Mouse (Mus musculus) layer of hippocampus, adult 18-20 months (tissue): Measurements from ENCODE around the gene Ginm1. TPM values are rescaled to one million over a fixed set of nuclear protein-coding genes. Genes with fewer than 3 reads are reported as not detected.

ENCODE experiments used
- DNase-seq, 2 experiments: peaks; one replicate each; pipeline ENCODE4 v3.0.0; 2022; ENCODE audit warnings: low spot score in 2 of 2
- long read RNA-seq: library from polyadenylated mRNA; stranded (forward); transcript quantifications from one replicate; pipeline ENCODE4 v2.0.0, GENCODE M21; 2021
- total RNA-seq, 2 experiments: library from RNA; stranded (reverse); gene quantifications; 2 replicates each; pipeline ENCODE4 v1.2.3; 2021

Ginm1 gene
- total RNA-seq, result 10 to 100 TPM; 18.2 to 18.6 TPM
- long read RNA-seq, transcript Ginm1-204 (8 exons, 1,525 nt), result major isoform, 9 of 12 reads
- long read RNA-seq, partial matches to known transcripts, result 0 of 12 reads
- long read RNA-seq, other reads (novel, unspliced or antisense), result 1 of 12 reads

DNA sequence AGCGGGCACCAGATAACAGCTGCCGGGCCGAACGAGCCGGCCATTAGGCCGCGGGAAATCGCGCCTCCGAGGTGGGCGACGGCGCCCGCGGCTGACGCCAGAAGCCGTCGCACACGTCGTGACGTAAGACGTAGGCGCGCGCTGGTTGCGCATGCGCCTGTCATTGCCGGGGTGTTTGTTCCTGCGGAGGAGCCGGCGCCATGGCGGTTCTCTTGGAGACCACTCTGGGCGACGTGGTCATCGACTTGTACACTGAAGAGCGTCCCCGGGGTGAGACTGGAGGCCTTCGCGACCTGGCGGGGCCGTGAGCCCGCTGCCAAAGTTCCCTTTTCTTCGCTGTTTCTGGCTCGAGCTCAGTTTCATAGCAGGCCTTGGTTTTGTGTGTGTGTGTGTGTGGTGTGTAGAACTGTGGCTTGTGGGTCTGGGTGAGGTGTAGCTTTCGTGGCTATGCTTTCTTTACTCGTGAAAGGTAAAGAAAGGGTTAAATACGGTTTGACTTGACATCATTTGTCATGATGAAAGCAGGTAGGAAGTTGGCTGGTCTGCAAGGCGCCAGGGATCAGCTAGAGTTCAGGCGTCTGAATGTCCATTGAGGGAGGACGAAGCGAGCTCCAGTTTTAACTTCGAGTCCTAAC lies at the start of gene Ginm1, which contains the start of gene Ppil4:
TSS of gene Ginm1 (minus strand) at position 74 of the 635 bp plus-strand sequence.
TSS of gene Ppil4 (plus strand) at position 141 of the 635 bp plus-strand sequence.
- peak; percentile 87 to 94 for DNase-seq

DNA sequence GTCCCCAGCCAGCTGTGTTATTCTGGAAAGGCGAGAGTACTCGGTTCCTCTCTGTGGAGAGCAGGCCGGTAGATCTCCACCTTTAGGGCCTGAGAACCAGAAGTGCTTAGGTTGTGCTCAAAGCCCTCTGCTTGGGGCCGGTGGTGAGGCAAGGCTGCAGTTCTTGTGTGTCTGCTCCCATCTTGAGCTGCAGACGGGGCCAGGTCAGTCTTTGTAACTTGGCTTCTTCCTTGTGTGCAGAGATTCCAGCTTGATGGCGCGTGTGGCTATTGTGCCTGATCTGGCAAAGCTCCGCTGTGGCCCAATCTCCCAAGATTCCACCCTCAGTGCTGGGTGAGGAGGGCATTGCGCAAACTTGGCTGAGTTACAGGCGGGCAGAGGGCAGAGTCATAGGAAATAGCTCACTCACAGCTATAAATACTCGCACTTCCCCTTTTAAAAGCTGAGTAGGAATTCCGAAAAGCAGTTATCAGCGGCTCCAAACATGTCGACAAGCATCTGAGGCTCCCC lies 49.0 kb upstream of the Ginm1 start:
- peak in 1 of 2 experiments; percentile 37 for DNase-seq

DNA sequence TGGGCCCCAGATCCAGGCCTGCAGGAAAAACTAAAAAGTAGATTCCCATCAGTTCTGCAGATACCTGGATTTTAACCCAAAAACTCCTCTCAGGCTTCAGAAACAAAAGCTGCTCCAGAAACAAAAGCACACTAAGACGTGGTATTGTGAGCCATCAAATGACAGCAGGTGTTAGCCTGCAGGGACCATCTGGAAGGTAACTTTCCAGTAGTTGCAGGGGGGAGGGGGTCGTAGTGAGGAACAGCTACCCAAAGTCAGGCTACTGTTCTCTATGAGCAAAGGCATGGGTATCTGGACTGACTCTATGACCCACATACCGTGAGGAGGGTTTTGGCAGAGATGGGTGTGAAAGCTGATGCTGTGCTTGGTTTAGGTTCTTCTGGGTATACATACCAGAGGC lies 48.2 kb upstream of the Ginm1 start:
- DNase-seq, result no peak

DNA sequence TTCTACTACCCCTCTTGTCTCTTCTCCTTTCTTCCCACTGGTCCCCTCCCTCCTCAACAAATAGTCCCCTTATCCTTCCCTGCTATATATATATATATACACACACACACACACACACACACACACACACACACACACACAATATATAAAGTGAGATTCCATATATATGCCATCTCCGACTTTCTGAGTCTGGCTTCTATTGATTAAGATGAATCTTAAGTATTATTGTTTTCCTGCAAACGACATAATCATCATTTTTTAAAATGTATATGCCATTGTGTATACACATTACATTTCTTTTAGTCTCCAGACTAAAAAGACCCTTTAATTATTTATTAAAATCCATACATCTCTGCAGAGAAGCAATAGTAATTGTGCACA lies 47.7 kb upstream of the Ginm1 start:
- no peak for DNase-seq

DNA sequence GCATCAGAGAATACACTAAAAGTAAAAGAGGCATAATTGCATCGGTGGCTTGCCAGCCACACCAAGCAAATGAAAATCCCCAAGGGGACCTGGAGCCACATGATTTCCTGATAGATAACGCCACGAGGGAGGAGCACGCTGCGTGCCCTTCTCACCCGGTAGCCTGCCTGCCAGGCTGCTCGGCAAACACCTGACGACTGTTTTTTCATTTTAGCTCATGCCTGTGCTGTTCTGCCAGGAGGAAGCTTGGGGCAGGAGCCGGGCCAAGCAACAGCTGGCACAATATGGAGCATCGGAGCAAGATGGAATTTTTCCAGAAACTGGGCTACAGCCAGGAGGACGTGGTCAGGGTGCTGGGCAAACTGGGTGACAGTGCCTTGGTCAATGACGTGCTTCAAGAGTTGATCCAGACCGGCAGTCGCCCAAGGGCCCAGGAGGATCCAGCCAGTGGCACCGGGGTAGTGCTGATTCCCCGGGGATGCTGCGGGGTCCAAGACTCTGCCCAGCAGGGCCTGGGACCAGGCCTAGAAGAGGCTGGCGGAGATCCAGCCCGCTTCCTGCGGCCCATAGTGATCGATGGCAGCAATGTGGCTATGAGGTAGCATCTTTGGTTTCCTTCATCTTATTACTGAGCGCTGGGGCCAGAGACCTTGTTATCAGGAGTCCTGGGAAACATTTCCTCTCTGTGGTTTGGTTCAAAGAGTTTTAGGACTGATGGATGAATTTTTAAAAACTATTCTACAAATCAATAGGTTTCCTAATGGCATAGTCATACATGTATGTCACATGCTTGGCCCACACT lies 47.1 kb upstream of the Ginm1 start:
- DNase-seq, result no peak

DNA sequence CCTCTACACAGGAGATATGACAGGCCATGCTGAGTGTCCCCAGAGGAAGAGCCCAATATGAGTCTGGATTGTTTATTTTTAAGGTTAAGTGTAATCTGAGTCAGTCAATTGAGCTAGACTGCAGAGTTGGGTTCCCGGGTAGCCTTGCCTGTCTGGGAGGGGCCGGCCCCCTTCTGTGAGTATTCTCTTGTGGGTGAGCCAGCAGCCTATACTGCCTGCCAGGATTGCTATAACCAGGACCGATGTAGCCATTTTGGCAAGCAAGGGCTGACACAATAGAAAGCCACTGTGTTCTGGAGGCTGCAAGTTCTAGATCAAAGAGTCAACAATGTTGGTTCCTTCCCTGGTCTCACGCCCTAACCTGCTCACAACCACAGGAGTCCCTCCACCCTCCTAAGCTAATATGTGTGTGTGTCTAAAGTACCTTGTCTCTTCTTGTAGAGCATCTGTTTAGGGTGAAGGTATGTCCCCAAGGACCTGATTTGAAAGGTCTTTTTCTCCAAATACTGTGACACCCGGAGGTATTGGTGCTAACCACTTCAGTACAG lies 46.3 kb upstream of the Ginm1 start:
- no peak for DNase-seq

DNA sequence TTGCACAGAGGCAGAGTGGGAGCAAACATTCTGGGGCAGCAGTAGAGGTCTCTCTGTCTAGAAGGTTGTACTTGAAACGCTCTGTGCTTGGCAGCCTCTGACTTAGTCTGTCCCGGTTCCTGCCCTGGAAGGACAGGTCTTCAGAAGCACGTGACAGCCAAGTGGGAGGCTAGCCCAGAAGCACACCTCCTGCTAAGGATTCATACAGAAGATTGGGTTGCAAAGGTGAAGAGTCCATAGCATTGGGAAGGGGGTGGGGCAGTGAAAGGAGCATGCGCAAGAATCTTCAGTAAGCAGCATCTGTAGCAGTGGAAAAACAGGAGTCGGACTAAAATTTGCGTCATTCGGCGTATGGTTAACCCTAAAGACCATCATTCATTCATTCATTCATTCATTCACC lies 45.4 kb upstream of the Ginm1 start:
- DNase-seq, result no peak

DNA sequence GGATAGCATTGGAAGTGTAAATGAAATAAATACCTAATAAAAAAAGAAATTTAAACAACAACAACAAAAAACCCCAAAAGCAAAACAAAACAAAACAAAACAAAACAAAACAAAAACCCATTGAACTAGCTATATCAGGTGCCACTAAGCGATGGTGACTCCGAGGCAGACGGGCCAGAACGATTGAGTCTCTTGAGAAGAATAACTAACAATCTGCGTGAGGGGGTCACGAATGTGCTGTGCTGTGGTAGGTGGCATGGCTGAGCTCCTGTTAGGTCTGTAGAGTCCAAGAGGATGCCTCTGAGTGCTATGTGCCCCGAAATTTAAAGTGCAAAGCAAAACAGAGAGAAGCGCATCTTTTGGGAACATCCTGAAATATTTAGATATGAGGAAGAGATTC lies 44.8 kb upstream of the Ginm1 start:
- DNase-seq, result no peak

DNA sequence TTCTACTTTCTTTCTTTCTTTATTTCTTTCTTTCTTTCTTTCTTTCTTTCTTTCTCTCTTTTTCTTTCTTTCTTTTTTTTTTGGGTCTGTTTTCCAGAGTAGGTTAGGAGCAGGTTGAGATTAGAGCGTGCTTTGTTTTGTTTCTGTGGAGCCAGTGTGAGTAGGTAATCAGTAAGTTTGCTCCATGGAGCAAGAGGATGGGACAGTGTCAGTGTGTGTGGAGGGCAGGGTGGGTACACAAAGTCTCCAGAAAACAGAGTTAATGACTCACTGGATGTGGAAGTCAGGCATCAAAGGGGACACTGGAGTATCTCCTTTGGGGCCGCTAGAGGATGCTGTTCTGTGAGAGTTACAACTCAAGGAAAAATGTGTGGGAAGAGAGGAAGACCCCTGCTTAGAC lies 44.3 kb upstream of the Ginm1 start:
- DNase-seq, result no peak

DNA sequence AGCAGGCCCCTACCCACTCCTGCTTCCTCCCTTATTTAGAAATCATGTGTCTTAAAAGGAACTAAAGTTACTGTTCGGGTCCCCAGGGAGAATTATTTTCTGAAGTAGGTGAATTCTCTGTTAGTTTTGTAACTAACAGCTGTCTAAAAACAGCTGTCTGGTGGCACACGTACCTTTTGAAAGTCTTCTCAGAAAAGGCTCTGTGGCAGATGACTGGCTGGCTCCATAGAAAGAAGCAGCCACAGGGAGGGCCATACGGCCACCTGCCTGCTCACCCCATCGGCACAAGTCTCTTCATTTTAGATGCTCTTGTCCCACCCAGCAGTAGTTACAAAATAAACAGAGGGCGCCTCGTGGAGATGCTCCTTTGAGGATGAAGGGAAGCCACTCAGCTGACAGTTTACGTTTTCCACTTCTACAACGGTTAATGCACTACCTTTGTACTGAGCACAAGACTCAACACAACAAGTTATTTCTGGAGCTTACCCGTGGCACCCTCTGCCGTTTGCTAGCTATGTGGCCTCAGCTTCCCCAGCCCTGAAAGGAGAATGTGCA lies 42.1 kb upstream of the Ginm1 start:
- no peak for DNase-seq

DNA sequence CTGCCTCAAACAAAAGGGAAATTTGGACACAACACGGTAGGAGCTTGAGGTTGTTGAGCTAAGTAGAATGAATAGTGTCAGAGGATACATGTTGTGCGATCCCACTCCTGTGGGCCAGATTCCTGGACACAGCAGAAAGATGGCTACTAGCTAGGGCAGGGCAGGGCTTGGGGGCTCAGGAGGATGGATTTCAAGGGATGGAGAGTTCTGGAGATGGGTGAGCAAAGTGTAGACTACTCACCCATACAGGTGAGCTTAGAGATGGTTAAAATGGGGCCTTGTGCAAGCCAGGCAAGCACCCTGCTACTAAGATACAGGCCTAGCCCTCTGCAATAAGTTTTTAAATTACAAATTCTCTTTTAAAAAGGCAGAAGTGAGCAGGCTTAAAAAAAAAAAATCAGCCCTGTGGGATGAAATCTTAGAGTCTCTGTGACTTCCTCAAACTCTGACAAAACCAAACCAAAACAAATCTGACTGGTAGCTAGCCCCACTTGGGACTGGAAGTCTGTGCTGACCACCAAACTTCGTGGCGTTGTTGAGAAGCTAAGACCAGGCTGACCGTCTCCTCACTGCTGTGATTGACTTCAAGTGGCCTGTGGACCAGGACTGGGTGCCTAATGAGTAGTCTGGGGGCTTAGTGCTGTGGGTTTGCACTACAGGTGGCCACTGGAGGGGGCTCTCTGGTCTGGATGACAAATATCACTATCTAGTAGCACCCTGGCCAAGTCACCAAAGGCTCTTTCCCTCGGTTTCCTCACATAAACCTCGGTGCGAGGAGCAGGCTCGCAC lies 40.9 kb upstream of the Ginm1 start:
- no peak for DNase-seq

DNA sequence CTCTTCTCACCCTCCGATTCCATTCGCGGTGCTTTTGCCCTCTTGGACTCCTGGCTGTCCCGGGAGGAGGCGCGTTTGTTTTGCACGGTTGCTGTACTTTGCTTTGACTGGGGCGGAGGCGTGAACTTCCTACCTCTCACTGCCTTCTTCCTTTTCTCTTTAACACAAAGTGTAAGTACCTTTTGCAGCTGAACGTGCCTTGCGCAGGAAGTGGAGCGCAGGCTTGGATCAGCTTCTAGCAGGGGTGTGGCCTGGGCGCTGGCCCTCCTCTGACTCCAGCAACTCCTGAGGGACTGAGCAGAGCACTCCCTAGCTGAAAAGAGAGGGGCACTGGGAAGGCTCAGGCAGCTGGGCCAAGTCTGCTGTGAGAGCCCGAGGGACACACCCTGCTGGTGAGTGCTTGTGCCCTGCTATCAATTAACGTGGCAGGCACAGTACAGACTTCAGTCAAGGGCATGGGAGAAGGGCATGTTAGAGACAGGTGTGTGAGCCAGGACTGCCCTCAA lies 39.6 kb upstream of the Ginm1 start, which contains the start of gene Zc3h12d:
TSS of gene Zc3h12d (plus strand) at position 300 of the 506 bp plus-strand sequence.
- DNase-seq, result no peak

DNA sequence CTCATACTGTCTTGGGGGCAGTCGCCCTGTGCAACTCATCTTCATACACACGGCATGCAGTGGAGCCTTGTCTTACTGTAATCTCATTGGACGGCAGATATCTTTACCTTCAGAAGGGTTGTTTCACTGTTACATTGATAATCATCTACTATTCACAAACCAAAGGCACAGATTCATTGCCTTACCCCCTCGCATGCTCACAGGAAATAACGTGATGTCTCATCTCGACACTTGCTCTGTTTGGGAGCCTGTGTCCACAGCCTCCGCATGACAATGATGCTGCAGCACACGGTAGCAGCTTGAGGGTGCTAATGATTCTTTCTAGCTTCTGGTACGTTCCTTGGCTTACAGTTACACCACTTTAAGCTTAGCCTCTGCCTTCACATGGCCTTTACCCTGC lies 33.5 kb upstream of the Ginm1 start:
- DNase-seq, result no peak

DNA sequence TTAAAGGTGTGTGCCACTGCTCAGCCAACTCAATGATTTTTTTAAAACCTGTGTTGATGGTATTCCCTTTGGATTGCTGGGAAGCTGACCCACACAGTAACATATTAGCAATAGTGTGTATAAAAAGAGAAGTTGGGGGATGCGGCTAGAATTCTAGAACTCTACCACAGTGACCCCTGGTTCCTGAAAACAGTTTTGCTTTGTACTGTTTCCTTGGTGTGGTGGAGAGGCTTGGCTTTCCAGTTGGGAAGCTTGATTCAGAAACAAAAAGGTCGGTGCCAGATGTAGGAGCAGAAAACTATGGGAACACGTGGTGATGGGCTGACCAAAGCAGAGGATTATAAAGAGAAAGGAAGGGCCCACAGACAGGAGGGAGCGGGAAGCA lies 32.6 kb upstream of the Ginm1 start:
- no peak for DNase-seq

DNA sequence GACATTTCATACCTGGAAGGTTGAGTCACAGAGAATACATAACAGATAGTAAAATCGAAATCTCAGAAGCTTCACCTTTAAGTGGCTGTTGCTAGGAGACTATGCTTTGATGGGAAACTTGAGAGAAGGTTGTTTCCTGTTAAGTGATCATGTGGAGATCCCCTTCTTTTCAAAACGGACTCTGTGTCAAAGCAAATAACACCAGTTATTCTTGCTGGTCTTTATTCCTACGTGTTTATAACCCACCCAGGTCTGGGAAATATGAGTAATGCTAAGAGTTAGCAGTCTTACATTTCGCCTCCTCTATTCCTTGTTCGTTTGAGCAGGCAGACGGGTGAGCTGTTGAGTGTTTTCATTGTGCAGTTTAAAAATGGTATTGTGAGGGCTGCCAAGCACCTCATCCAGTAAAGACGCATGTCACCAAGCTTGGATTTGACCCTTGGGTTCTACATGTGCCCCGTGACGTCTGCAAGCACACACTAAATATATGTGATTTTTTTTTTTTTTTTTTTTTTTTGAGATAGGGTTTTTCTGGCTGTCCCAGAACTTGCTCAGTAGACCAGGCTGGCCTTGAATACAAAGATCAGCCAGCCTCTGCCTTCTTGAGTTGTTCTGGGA lies 32.1 kb upstream of the Ginm1 start:
- no peak for DNase-seq

DNA sequence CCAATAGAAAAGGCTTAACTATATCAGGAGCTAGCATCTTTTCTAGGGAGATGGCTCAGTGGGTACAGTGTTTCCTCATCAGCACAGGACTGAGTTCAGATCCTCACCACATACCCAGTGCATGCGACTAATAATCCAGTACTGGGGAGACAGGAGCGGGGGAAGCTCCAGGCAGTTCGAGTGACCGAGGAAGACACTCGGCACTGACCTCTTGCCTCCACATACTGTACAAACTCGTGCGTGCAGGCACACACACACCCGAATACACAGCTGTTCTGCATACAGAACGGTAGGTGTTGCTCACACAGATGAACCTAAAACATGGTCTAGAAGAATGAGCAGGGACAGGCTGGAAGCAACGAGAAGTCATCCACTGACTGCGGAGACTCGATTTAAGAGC lies 29.4 kb upstream of the Ginm1 start:
- DNase-seq, result no peak

DNA sequence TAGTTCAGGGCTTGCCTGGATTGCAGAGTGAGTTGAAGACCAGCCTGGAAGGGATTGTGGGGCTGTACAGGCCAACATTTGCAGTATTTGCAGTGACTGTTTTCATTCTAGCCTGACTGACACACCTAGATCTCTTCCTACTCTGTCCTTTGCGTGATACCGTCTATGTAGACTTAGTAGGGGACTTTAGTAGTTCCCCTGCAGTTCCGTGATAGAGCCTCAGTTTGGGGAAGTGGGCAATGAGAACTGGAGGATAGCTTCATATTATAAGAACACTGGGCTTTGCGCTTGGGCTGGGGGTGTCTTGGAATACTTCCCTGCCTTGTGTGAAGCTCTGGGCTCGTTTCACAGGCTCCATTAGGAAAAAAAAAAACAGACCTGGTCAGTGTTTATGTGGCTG lies 27.5 kb upstream of the Ginm1 start:
- DNase-seq, result no peak

DNA sequence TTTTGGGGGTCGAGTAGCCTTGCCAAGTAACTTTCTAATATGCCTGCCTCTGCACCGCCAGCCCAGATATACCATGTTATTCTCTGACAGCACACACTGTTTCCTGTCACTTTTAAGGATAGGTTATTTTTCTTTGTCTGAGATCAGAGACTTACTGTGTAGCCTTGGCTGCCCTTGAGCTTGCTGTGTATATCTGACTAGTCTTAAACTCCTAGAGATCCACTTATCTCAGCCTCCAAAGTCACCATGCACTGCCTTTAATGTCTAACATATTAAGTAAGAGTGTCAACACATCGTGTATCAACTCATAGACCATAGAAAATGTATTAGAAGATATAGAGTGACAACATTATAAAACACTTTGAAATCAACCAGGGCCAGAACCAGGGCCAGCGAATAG lies 27.0 kb upstream of the Ginm1 start:
- DNase-seq, result no peak

DNA sequence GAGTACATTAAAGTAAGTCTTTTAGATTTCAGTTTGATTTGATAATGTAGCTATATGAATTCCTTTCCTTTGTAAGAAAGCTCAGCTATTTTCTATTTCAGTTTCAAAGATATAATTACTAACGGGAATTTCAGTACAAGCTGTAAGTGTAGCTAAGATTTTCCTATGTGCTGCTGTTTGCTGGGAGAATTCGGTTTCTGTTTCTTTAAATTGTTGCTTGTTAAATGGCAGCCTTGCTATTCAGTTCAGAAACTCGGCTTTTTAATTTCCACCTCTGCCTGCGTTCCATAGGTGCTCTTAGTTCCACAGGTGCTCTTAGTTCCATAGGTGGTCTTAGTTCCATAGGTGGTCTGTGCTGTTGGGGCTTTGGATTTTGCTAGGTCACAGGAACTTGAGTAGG lies 26.5 kb upstream of the Ginm1 start:
- DNase-seq, result no peak

DNA sequence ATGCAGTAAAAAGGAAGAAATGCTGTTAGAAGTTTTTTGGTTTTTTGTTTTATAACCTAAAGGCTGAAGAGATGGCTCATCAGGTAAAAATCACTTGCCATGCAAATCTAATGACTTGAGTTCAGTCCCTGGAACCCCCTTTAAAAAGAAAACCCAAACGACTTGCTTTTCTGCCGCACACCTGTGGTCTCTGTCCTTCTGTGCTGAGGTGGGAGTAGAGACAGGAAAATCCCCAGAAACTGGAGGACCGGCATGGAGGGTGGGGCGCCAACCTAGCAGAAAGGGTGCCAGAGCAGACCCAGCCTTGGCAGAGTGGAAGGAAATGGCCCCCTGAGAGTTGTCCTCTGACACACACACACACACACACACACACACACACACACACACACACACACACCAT lies 26.1 kb upstream of the Ginm1 start:
- no peak for DNase-seq
